Mouse (Mus musculus) heart, embryonic 11.5 days (tissue): ENCODE data around the gene Chat. TPM values are rescaled to one million over a fixed set of nuclear protein-coding genes. Genes with fewer than 3 reads are reported as not detected.
A peak's percentile ranks its signal among the peaks of the same experiment; 100 is the strongest.

Source experiments
- ATAC-seq: fragments of 200-750 bp; cut with Nextera tagmentation; replicated peaks from 2 replicates; pipeline ENCODE4 v1.8.0; 2017; ENCODE audit warnings: moderate library complexity; ENCODE audit not compliant: insufficient number of reproducible peaks, low FRiP score, low TSS enrichment
- H3K27ac ChIP-seq: fragments of 300-500 bp; sonication (generic); 2 replicates; pipeline ENCODE4 v1.5.1; 2014; ENCODE audit warnings: mild to moderate bottlenecking, low read depth, low read length
- H3K27me3 ChIP-seq: fragments of 300-500 bp; sonication (generic); 2 replicates; pipeline ENCODE4 v1.6.1; 2014; ENCODE audit warnings: mild to moderate bottlenecking, low read length, mixed read lengths; ENCODE audit not compliant: control insufficient read depth, insufficient read depth
- H3K36me3 ChIP-seq: fragments of 300-500 bp; sonication (generic); 2 replicates; pipeline ENCODE4 v1.6.1; 2014; ENCODE audit warnings: mild to moderate bottlenecking, low read length, moderate library complexity, mixed read lengths; ENCODE audit not compliant: control insufficient read depth, insufficient read depth
- H3K4me1 ChIP-seq: fragments of 300-500 bp; sonication (generic); 2 replicates; pipeline ENCODE4 v1.6.1; 2014; ENCODE audit warnings: low read length; ENCODE audit not compliant: control insufficient read depth, insufficient read depth
- H3K4me2 ChIP-seq: fragments of 300-500 bp; sonication (generic); 2 replicates; pipeline ENCODE4 v1.6.1; 2014; ENCODE audit warnings: mild to moderate bottlenecking, moderate library complexity
- H3K4me3 ChIP-seq: fragments of 300-500 bp; sonication (generic); 2 replicates; pipeline ENCODE4 v1.5.1; 2014; ENCODE audit warnings: low read depth, low read length
- H3K9ac ChIP-seq: fragments of 300-500 bp; sonication (generic); 2 replicates; pipeline ENCODE4 v1.6.1; 2014; ENCODE audit warnings: mild to moderate bottlenecking, low read depth, low read length, moderate library complexity
- H3K9me3 ChIP-seq: fragments of 300-500 bp; sonication (generic); replicated peaks from 2 replicates; pipeline ENCODE4 v1.6.1; 2016; ENCODE audit warnings: low read length; ENCODE audit not compliant: control insufficient read depth
- WGBS: fragments of 180-500 bp; shearing (Covaris S2); extraction: QIAGEN DNeasy Blood & Tissue Kit; methylation state at CpG from one replicate; pipeline ENCODE4 v1.1.7; 2014; ENCODE audit not compliant: insufficient replicate concordance; 5-methylcytosine and 5-hydroxymethylcytosine counted together
- polyA plus RNA-seq: library from polyadenylated mRNA; unstranded; fragments of >200 nt; fragmentation: Nextera tagmentation; extraction: Ambion mirVana; gene quantifications from 2 replicates; pipeline ENCODE4 v1.2.1, GENCODE M21; 2014

Chat gene
- polyA plus RNA-seq, 1 experiment from 2014 or later: not detected

GRCm38 (mm10) chr14:32467606-32468005 lies 1.8 kb upstream of the Chat start:
- H3K36me3 ChIP-seq: no peaks in the 10 kb centered on the region
- no peaks in the 10 kb centered on the region for H3K9me3 ChIP-seq
- no peak overlapping the region for H3K4me3 ChIP-seq
- peaks cover 49% of the 10 kb centered on the region for H3K27me3 ChIP-seq
- no peak overlapping the region for H3K27ac ChIP-seq
- no peak overlapping the region for H3K4me2 ChIP-seq
- peaks cover 6% of the 10 kb centered on the region; the same call in 1 of the 2 replicates for H3K4me1 ChIP-seq
- no peak for ATAC-seq
- no peak overlapping the region for H3K9ac ChIP-seq
- 6% methylated on average over 5 of the region's 5 CpGs for WGBS

GRCm38 (mm10) chr14:32465506-32465870 lies 301 bp downstream of the Chat start:
- Histone ChIP-seq H3K9me3 (no peaks in the 10 kb centered on the region), H3K4me3 (peak overlapping the region; percentile 38; the same call in 1 of the 2 replicates), H3K4me2 (no peak overlapping the region; the same call in 1 of the 2 replicates), H3K27ac (no peak overlapping the region), H3K36me3 (no peaks in the 10 kb centered on the region), H3K9ac (no peak overlapping the region), H3K4me1 (peaks cover 6% of the 10 kb centered on the region; the same call in 1 of the 2 replicates), H3K27me3 (peaks cover 70% of the 10 kb centered on the region)
- under 1% methylated on average over 6 of the region's 11 CpGs for WGBS
- no peak for ATAC-seq

GRCm38 (mm10) chr14:32464601-32465505 lies 936 bp downstream of the Chat start, which contains the start of gene Slc18a3:
TSS of gene Slc18a3 (minus strand) at chr14:32464850.
- H3K4me3 ChIP-seq: peak within 1 kb of the TSS; percentile 38
- peak within 1 kb of the TSS; percentile 69 for H3K4me2 ChIP-seq
- ATAC-seq: no peak
- peaks cover 6% of the 10 kb centered on the region; the same call in 1 of the 2 replicates for H3K4me1 ChIP-seq
- no peaks in the 10 kb centered on the region for H3K9me3 ChIP-seq
- under 1% methylated on average over 66 of the region's 70 CpGs for WGBS
- no peak within 1 kb of the TSS for H3K27ac ChIP-seq
- H3K27me3 ChIP-seq: peaks cover 76% of the 10 kb centered on the region
- no peaks in the 10 kb centered on the region for H3K36me3 ChIP-seq
- no peak within 1 kb of the TSS for H3K9ac ChIP-seq

GRCm38 (mm10) chr14:32463211-32464040 lies 2.4 kb downstream of the Chat start:
- Histone ChIP-seq H3K36me3 (no peaks in the 10 kb centered on the region), H3K9ac (no peak overlapping the region), H3K4me1 (peaks cover 6% of the 10 kb centered on the region; the same call in 1 of the 2 replicates), H3K4me2 (no peak overlapping the region; the same call in 1 of the 2 replicates), H3K9me3 (no peaks in the 10 kb centered on the region), H3K4me3 (peak overlapping the region; percentile 38; the same call in 1 of the 2 replicates), H3K27me3 (peaks cover 91% of the 10 kb centered on the region), H3K27ac (no peak overlapping the region)
- 4% methylated on average over 74 of the region's 74 CpGs for WGBS
- ATAC-seq: no peak

- H3K9ac ChIP-seq: no peak overlapping the region
- H3K27me3 ChIP-seq: peaks cover 36% of the 10 kb centered on the region
- H3K4me3 ChIP-seq: no peak overlapping the region
- H3K9me3 ChIP-seq: no peaks in the 10 kb centered on the region
- no peak overlapping the region for H3K27ac ChIP-seq
- no peak overlapping the region for H3K4me2 ChIP-seq
- no peaks in the 10 kb centered on the region for H3K36me3 ChIP-seq
- H3K4me1 ChIP-seq: no peaks in the 10 kb centered on the region
- ATAC-seq: no peak
- WGBS: 4% methylated on average over 4 of the region's 4 CpGs
These were observed 13.2 kb downstream of the Chat start for GRCm38 (mm10) chr14:32452552-32452951.

GRCm38 (mm10) chr14:32446989-32447388 lies 18.8 kb downstream of the Chat start:
- no peak for ATAC-seq
- Histone ChIP-seq H3K4me3 (no peak overlapping the region), H3K4me2 (no peak overlapping the region), H3K27me3 (peaks cover 9% of the 10 kb centered on the region; the same call in 1 of the 2 replicates), H3K4me1 (no peaks in the 10 kb centered on the region), H3K9ac (no peak overlapping the region), H3K9me3 (no peaks in the 10 kb centered on the region), H3K36me3 (no peaks in the 10 kb centered on the region), H3K27ac (no peak overlapping the region)
- WGBS: 77% methylated on average over 6 of the region's 6 CpGs

GRCm38 (mm10) chr14:32443446-32443845 lies 22.3 kb downstream of the Chat start:
- H3K27me3 ChIP-seq: peaks cover 7% of the 10 kb centered on the region; the same call in 1 of the 2 replicates
- H3K9me3 ChIP-seq: no peaks in the 10 kb centered on the region
- no peak for ATAC-seq
- no peak overlapping the region for H3K4me2 ChIP-seq
- H3K36me3 ChIP-seq: no peaks in the 10 kb centered on the region
- H3K27ac ChIP-seq: no peak overlapping the region
- H3K4me1 ChIP-seq: no peaks in the 10 kb centered on the region
- no peak overlapping the region for H3K4me3 ChIP-seq
- H3K9ac ChIP-seq: no peak overlapping the region
- 16% methylated on average over 8 of the region's 8 CpGs for WGBS

GRCm38 (mm10) chr14:32439744-32440143 lies 26.0 kb downstream of the Chat start:
- Histone ChIP-seq H3K4me1 (no peaks in the 10 kb centered on the region), H3K4me3 (no peak overlapping the region), H3K9me3 (no peaks in the 10 kb centered on the region), H3K36me3 (no peaks in the 10 kb centered on the region), H3K27ac (no peak overlapping the region), H3K4me2 (no peak overlapping the region), H3K9ac (no peak overlapping the region), H3K27me3 (peaks cover 7% of the 10 kb centered on the region; the same call in 1 of the 2 replicates)
- 46% methylated on average over 3 of the region's 3 CpGs for WGBS
- ATAC-seq: no peak
